Mouse (Mus musculus): Measurements from ENCODE around the gene Ubtd2.

DNA sequence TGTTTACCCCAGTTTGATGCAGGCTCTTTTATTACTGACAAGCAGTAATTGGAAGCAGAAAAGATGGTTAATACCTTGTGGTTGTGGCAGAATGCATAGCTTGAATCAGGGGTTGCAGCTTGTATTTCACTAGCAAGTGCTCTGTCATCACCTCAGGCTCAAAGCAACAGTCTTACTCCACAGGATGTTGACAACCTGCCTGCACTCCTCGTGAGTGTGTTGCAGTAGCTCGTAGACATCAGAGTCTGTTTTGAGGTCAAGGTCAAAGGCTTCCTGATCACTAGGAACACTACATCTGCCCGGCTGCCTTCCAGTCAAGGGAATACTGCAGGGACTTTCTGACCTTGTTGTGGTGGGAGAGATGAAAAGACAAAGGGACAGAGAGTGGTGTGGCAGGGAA, 31.5 kb downstream of the Ubtd2 start:
- no peak for TF ChIP-seq CTCF (IDR thresholded peaks at IDR 0.05; ENCODE audit: insufficient read depth, low read length)
- no peak for TF ChIP-seq POLR2A (IDR thresholded peaks at IDR 0.05; ENCODE audit: borderline replicate concordance, extremely low read depth, low read depth, low read length)

All from lung, adult 2 months (tissue).